Mouse (Mus musculus): Measurements from ENCODE around the gene Ddx43. TPM values are rescaled to one million over a fixed set of nuclear protein-coding genes. Genes with fewer than 3 reads are reported as not detected.

Ddx43 gene
- total and polyA plus RNA-seq, 2 experiments from 2014 or later, result not detected

- Histone ChIP-seq H3K9ac (replicated peaks; ENCODE audit: low read depth, low read length) (no peak overlapping the region), H3K4me1 (ENCODE audit: control insufficient read depth, insufficient read depth) (no peaks in the 10 kb centered on the region), H3K27ac (ENCODE audit: low read depth) (no peak overlapping the region), H3K9me3 (replicated peaks; ENCODE audit: control insufficient read depth, low read length) (no peaks in the 10 kb centered on the region), H3K36me3 (replicated peaks; ENCODE audit: control insufficient read depth, insufficient read depth, low read length) (no peaks in the 10 kb centered on the region), H3K4me3 (ENCODE audit: low read depth, low read length) (no peak overlapping the region), H3K27me3 (ENCODE audit: control insufficient read depth, insufficient read depth, low read length) (no peaks in the 10 kb centered on the region), H3K4me2 (ENCODE audit: low read depth, low read length) (no peak overlapping the region)
- no peak for DNase-seq (ENCODE audit: low spot score)
- WGBS, result 72% methylated on average over 6 of the region's 6 CpGs
- TF ChIP-seq EP300 (IDR thresholded peaks at IDR 0.05; ENCODE audit: low read depth) (no peak), CTCF (IDR thresholded peaks at IDR 0.05; ENCODE audit: low read depth) (no peak)
- ATAC-seq (ENCODE audit: insufficient read depth, low read depth), result no peak
These were observed 43.9 kb upstream of the Ddx43 start for GRCm38 (mm10) chr9:78351504-78352220.

GRCm38 (mm10) chr9:78354665-78355578, 40.7 kb upstream of the Ddx43 start:
- 74% methylated on average over 11 of the region's 11 CpGs for WGBS
- TF ChIP-seq EP300 (IDR thresholded peaks at IDR 0.05; ENCODE audit: low read depth), result no peak
- TF ChIP-seq CTCF (IDR thresholded peaks at IDR 0.05; ENCODE audit: low read depth), result no peak
- Histone ChIP-seq H3K36me3 (replicated peaks; ENCODE audit: control insufficient read depth, insufficient read depth, low read length) (no peaks in the 10 kb centered on the region), H3K4me1 (ENCODE audit: control insufficient read depth, insufficient read depth) (no peaks in the 10 kb centered on the region), H3K27me3 (ENCODE audit: control insufficient read depth, insufficient read depth, low read length) (no peaks in the 10 kb centered on the region), H3K4me3 (ENCODE audit: low read depth, low read length) (no peak overlapping the region), H3K4me2 (ENCODE audit: low read depth, low read length) (no peak overlapping the region), H3K9me3 (replicated peaks; ENCODE audit: control insufficient read depth, low read length) (no peaks in the 10 kb centered on the region), H3K9ac (replicated peaks; ENCODE audit: low read depth, low read length) (no peak overlapping the region), H3K27ac (ENCODE audit: low read depth) (no peak overlapping the region)
- DNase-seq (ENCODE audit: low spot score) (no peak), ATAC-seq (ENCODE audit: insufficient read depth, low read depth) (no peak)

- no peaks in the 10 kb centered on the region for H3K36me3 ChIP-seq (replicated peaks; ENCODE audit: control insufficient read depth, insufficient read depth, low read length)
- no peak within 1 kb of the TSS for H3K9ac ChIP-seq (replicated peaks; ENCODE audit: low read depth, low read length)
- no peaks in the 10 kb centered on the region for H3K27me3 ChIP-seq (ENCODE audit: control insufficient read depth, insufficient read depth, low read length)
- no peak within 1 kb of the TSS for H3K4me2 ChIP-seq (ENCODE audit: low read depth, low read length)
- H3K9me3 ChIP-seq (replicated peaks; ENCODE audit: control insufficient read depth, low read length), result no peaks in the 10 kb centered on the region
- WGBS, result 84% methylated on average over 8 of the region's 8 CpGs
- TF ChIP-seq EP300 (IDR thresholded peaks at IDR 0.05; ENCODE audit: low read depth) (no peak), CTCF (IDR thresholded peaks at IDR 0.05; ENCODE audit: low read depth) (no peak)
- H3K27ac ChIP-seq (ENCODE audit: low read depth), result no peak within 1 kb of the TSS
- ATAC-seq (ENCODE audit: insufficient read depth, low read depth), result no peak
- H3K4me3 ChIP-seq (ENCODE audit: low read depth, low read length), result no peak within 1 kb of the TSS
- no peaks in the 10 kb centered on the region for H3K4me1 ChIP-seq (ENCODE audit: control insufficient read depth, insufficient read depth)
- DNase-seq (ENCODE audit: low spot score), result no peak
These were observed 40.0 kb upstream of the Ddx43 start, which contains the start of gene Gsta2 for GRCm38 (mm10) chr9:78355611-78356010. Gsta2 (minus strand) TSS chr9:78355788.

- peak; percentile 33; the same call in 1 of the 2 replicates for ATAC-seq (ENCODE audit: insufficient read depth, low read depth)
- no peak overlapping the region for H3K4me3 ChIP-seq (ENCODE audit: low read depth, low read length)
- TF ChIP-seq EP300 (IDR thresholded peaks at IDR 0.05; ENCODE audit: low read depth), result no peak
- peak; percentile 75 for TF ChIP-seq CTCF (IDR thresholded peaks at IDR 0.05; ENCODE audit: low read depth)
- no peaks in the 10 kb centered on the region for H3K4me1 ChIP-seq (ENCODE audit: control insufficient read depth, insufficient read depth)
- H3K27ac ChIP-seq (ENCODE audit: low read depth), result no peak overlapping the region
- H3K27me3 ChIP-seq (ENCODE audit: control insufficient read depth, insufficient read depth, low read length), result no peaks in the 10 kb centered on the region
- WGBS, result 7% methylated on average over 9 of the region's 9 CpGs
- peak; percentile 49 for DNase-seq (ENCODE audit: low spot score)
- H3K36me3 ChIP-seq (replicated peaks; ENCODE audit: control insufficient read depth, insufficient read depth, low read length), result no peaks in the 10 kb centered on the region
- H3K9ac ChIP-seq (replicated peaks; ENCODE audit: low read depth, low read length), result no peak overlapping the region
- no peaks in the 10 kb centered on the region for H3K9me3 ChIP-seq (replicated peaks; ENCODE audit: control insufficient read depth, low read length)
- H3K4me2 ChIP-seq (ENCODE audit: low read depth, low read length), result no peak overlapping the region
These were observed 37.5 kb upstream of the Ddx43 start for GRCm38 (mm10) chr9:78358053-78358452.

GRCm38 (mm10) chr9:78359750-78360483, 35.7 kb upstream of the Ddx43 start:
- TF ChIP-seq CTCF (IDR thresholded peaks at IDR 0.05; ENCODE audit: low read depth) (no peak), EP300 (IDR thresholded peaks at IDR 0.05; ENCODE audit: low read depth) (no peak)
- no peak for ATAC-seq (ENCODE audit: insufficient read depth, low read depth)
- WGBS, result 75% methylated on average over 6 of the region's 6 CpGs

More at GRCm38 (mm10) chr9:78359750-78360483, 35.7 kb upstream of the Ddx43 start:
- H3K36me3 ChIP-seq (replicated peaks; ENCODE audit: control insufficient read depth, insufficient read depth, low read length), result no peaks in the 10 kb centered on the region
- H3K4me2 ChIP-seq (ENCODE audit: low read depth, low read length), result no peak overlapping the region
- no peak overlapping the region for H3K9ac ChIP-seq (replicated peaks; ENCODE audit: low read depth, low read length)
- no peak overlapping the region for H3K4me3 ChIP-seq (ENCODE audit: low read depth, low read length)
- DNase-seq (ENCODE audit: low spot score), result no peak
- no peaks in the 10 kb centered on the region for H3K27me3 ChIP-seq (ENCODE audit: control insufficient read depth, insufficient read depth, low read length)
- no peaks in the 10 kb centered on the region for H3K9me3 ChIP-seq (replicated peaks; ENCODE audit: control insufficient read depth, low read length)
- no peak overlapping the region for H3K27ac ChIP-seq (ENCODE audit: low read depth)
- H3K4me1 ChIP-seq (ENCODE audit: control insufficient read depth, insufficient read depth), result no peaks in the 10 kb centered on the region
